Mouse (Mus musculus) brown adipose tissue, adult 24 weeks (tissue): ENCODE data around the gene Rars2. TPM values are rescaled to one million over a fixed set of nuclear protein-coding genes. Genes with fewer than 3 reads are reported as not detected.

Experiments
- H3K27ac ChIP-seq: fragments of 200-500 bp; replicated peaks from 2 replicates; pipeline ENCODE4 v1.5.1; 2012; ENCODE audit warnings: low read depth, mild to moderate bottlenecking, low read length
- H3K4me1 ChIP-seq: fragments of 200-500 bp; 2 replicates; pipeline ENCODE4 v1.6.1; 2012; ENCODE audit warnings: low read length, mixed read lengths; ENCODE audit not compliant: control insufficient read depth, insufficient read depth, insufficient read length
- H3K4me3 ChIP-seq: fragments of 200-500 bp; 2 replicates; pipeline ENCODE4 v1.5.1; 2012; ENCODE audit warnings: low read depth, mild to moderate bottlenecking, low read length, moderate library complexity; ENCODE audit not compliant: insufficient read depth
- polyA plus RNA-seq: library from polyadenylated mRNA; stranded (reverse); fragments of >200 nt; gene quantifications from 2 replicates; pipeline ENCODE4 v1.2.4, GENCODE M21; 2012; ENCODE audit not compliant: missing spikeins, insufficient read depth, insufficient read length

Gene Rars2
- polyA plus RNA-seq, 1 experiment, result 29.2 TPM

- Histone ChIP-seq H3K4me1 (no peaks in the 10 kb centered on the region), H3K4me3 (no peak overlapping the region), H3K27ac (no peak overlapping the region)
These were observed 10.8 kb downstream of the Rars2 start for GRCm38 (mm10) chr4:34625556-34625955.

GRCm38 (mm10) chr4:34626401-34626800, 11.6 kb downstream of the Rars2 start:
- Histone ChIP-seq H3K4me1 (no peaks in the 10 kb centered on the region), H3K4me3 (no peak overlapping the region), H3K27ac (no peak overlapping the region)

GRCm38 (mm10) chr4:34629956-34630355, 15.2 kb downstream of the Rars2 start:
- Histone ChIP-seq H3K4me1 (no peaks in the 10 kb centered on the region), H3K27ac (no peak overlapping the region), H3K4me3 (no peak overlapping the region)

- Histone ChIP-seq H3K27ac (no peak overlapping the region), H3K4me3 (no peak overlapping the region), H3K4me1 (no peaks in the 10 kb centered on the region)
These were observed 19.4 kb downstream of the Rars2 start for GRCm38 (mm10) chr4:34634129-34634528.

- no peak overlapping the region for H3K4me3 ChIP-seq
- H3K27ac ChIP-seq, result no peak overlapping the region
- H3K4me1 ChIP-seq, result no peaks in the 10 kb centered on the region
These were observed 21.3 kb downstream of the Rars2 start for GRCm38 (mm10) chr4:34636036-34636435.

- Histone ChIP-seq H3K4me3 (no peak overlapping the region), H3K27ac (no peak overlapping the region), H3K4me1 (no peaks in the 10 kb centered on the region)
These were observed 22.6 kb downstream of the Rars2 start for GRCm38 (mm10) chr4:34637386-34637785.

- Histone ChIP-seq H3K27ac (no peak overlapping the region), H3K4me3 (no peak overlapping the region), H3K4me1 (no peaks in the 10 kb centered on the region)
These were observed 23.1 kb downstream of the Rars2 start for GRCm38 (mm10) chr4:34637851-34638250.

GRCm38 (mm10) chr4:34639745-34640364, 25.1 kb downstream of the Rars2 start:
- no peak overlapping the region for H3K4me3 ChIP-seq
- H3K27ac ChIP-seq, result no peak overlapping the region
- no peaks in the 10 kb centered on the region for H3K4me1 ChIP-seq

- Histone ChIP-seq H3K4me1 (no peaks in the 10 kb centered on the region), H3K27ac (no peak overlapping the region), H3K4me3 (no peak overlapping the region)
These were observed 26.0 kb downstream of the Rars2 start for GRCm38 (mm10) chr4:34640731-34641130.

GRCm38 (mm10) chr4:34644779-34645178, 30.0 kb downstream of the Rars2 start:
- Histone ChIP-seq H3K4me1 (no peaks in the 10 kb centered on the region), H3K27ac (no peak overlapping the region), H3K4me3 (no peak overlapping the region)

GRCm38 (mm10) chr4:34653179-34653578, 38.4 kb downstream of the Rars2 start:
- H3K4me3 ChIP-seq, result no peak overlapping the region
- H3K27ac ChIP-seq, result no peak overlapping the region
- H3K4me1 ChIP-seq, result no peaks in the 10 kb centered on the region

- Histone ChIP-seq H3K4me1 (no peaks in the 10 kb centered on the region), H3K4me3 (no peak overlapping the region), H3K27ac (no peak overlapping the region)
These were observed 41.3 kb downstream of the Rars2 start for GRCm38 (mm10) chr4:34656101-34656500.

- Histone ChIP-seq H3K27ac (no peak overlapping the region), H3K4me1 (no peaks in the 10 kb centered on the region)
These were observed 44.3 kb downstream of the Rars2 start for GRCm38 (mm10) chr4:34659012-34659411.

GRCm38 (mm10) chr4:34661514-34661913, 46.8 kb downstream of the Rars2 start:
- H3K4me1 ChIP-seq, result no peaks in the 10 kb centered on the region
- H3K27ac ChIP-seq, result no peak overlapping the region
- H3K4me3 ChIP-seq, result no peak overlapping the region

More at GRCm38 (mm10) chr4:34659012-34659411, 44.3 kb downstream of the Rars2 start:
- H3K4me3 ChIP-seq, result no peak overlapping the region

- Histone ChIP-seq H3K27ac (no peak overlapping the region), H3K4me3 (no peak overlapping the region), H3K4me1 (no peaks in the 10 kb centered on the region)
These were observed 47.2 kb downstream of the Rars2 start for GRCm38 (mm10) chr4:34661927-34662326.

GRCm38 (mm10) chr4:34667923-34668322, 53.2 kb downstream of the Rars2 start:
- Histone ChIP-seq H3K4me3 (no peak overlapping the region), H3K4me1 (no peaks in the 10 kb centered on the region; the same call in 1 of the 2 replicates), H3K27ac (no peak overlapping the region)
